Mouse (Mus musculus): ENCODE measurements around the gene Mast1.
A peak's percentile ranks its signal among the peaks of the same experiment; 100 is the strongest.

Mast1 gene

GRCm38 (mm10) chr8:84944478-84945160 lies 7.5 kb upstream of the Mast1 start:
- no peak for DNase-seq (ENCODE audit: low spot score in 2 of 2)

GRCm38 (mm10) chr8:84943699-84944098 lies 6.5 kb upstream of the Mast1 start:
- DNase-seq (ENCODE audit: low spot score in 2 of 2): no peak

GRCm38 (mm10) chr8:84937620-84938485 lies 694 bp upstream of the Mast1 start:
- DNase-seq (ENCODE audit: low spot score in 2 of 2): no peak

- DNase-seq (ENCODE audit: low spot score in 2 of 2): no peak
These were observed 858 bp downstream of the Mast1 start for GRCm38 (mm10) chr8:84936041-84936961.

DNA sequence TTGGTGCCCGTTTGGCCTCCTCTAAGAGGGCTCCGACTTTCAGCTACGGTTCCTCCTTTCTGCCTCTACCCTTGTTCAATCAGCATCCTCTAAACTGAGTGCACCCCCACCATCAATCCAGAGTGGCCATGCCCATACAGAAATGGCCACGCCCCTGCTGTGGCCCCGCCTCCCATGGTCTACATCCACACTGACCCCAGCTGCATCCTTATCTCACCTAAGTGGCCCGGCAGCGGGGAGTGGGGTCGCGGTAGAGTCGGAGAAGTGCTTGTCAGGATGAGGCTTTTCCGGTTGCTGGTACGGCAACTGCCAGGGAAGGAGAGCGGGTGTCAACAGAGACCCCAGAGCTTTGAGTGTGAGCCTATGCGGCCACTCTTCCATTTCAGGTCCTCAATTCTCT lies 1.7 kb downstream of the Mast1 start:
- no peak for DNase-seq (ENCODE audit: low spot score in 2 of 2)

DNA sequence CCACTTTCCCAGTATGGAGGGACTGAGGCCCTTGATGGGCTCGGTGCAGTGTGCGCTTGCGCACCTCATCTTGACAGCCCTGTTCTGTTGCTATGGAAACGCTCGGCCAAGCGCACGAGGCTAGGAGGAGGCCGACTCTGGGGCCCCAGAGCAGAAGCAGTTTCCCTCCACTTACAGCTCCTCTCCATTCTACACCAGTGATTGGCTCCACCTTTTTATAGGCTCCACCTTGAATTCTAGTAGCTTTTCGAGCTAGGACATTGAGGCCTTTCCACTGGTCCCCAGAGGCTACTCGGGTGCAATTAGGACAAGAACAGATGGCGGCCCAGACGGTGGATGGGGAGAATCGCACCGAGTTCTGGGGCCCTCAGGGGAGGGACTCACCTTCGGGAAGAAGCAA lies 2.3 kb downstream of the Mast1 start:
- DNase-seq (ENCODE audit: low spot score in 2 of 2): no peak

DNA sequence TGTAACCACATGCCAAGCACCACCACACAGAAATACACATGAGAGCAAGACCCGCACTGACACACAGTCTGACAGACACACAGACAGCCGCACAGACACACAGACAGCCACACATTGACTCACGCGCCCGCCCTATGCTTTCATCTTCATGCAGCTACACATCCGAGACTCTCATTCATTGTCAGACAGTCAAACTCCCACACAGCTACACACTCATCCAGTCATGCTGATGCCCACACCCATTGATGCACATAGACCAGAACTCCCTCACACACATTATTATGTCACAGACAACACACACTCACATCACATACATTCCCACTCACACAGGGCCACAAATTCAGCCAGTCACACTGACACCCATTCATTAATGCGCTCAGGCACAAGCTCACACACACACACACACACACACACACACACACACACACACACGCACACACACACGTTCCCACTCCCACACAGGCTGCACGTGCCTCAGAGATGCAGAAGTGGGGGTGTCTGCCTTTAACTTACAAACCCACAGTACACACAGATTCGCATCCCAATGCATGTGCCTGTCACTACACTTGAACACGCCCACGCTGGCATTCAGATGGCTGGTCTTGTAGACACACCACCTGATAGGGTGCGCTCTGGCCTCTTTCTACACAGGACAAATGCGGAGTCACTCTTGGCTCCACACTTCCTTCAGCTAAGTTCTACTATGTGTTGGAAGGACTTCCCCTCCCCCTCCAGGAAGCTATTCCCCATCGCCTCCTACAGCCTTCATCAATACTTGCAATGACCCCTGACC lies 3.2 kb downstream of the Mast1 start:
- DNase-seq (ENCODE audit: low spot score in 2 of 2): no peak

- no peak for DNase-seq (ENCODE audit: low spot score in 2 of 2)
These were observed 6.6 kb downstream of the Mast1 start for GRCm38 (mm10) chr8:84930582-84930981.

DNA sequence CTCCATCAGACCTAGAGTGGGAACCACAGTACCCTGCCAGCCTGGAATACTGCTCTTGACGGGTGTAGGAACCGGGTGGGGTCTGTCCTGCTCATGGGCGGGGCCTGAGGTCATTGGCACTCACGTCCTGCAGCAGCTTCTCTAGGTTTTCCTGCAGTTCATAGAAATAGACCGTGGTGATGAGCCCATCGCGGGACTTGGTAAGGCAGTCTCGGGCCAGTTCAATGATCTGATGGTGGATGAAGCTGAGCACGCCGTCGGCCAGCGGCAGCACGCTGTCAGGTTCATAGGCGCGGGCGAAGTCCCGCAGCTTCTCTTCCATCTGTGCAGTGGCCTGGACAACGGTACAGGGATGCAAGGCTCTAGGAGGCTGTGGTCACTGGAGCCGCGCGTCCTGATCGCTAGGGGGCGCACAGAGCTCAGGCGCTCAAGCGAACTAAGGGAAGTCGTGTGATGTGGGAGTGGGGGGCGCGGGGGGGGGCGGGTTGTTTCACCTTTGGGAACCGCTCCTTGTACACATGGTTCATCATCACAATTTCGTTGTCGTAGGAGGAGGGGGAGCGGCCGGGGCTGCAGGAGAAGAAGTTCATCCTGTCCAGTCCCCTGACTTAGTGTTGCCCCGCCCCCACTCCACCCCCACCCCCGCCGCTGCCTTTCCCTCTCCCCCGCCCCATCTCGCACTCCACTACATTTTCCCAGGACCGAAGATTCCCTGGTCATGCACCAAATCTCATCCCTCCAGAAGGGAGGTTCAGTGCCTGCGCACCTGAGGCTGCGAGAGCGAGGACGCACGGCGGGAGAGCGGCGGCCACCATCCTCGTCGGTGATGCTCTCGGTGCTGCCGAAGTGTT lies 8.5 kb downstream of the Mast1 start:
- DNase-seq (ENCODE audit: low spot score in 2 of 2): no peak

DNA sequence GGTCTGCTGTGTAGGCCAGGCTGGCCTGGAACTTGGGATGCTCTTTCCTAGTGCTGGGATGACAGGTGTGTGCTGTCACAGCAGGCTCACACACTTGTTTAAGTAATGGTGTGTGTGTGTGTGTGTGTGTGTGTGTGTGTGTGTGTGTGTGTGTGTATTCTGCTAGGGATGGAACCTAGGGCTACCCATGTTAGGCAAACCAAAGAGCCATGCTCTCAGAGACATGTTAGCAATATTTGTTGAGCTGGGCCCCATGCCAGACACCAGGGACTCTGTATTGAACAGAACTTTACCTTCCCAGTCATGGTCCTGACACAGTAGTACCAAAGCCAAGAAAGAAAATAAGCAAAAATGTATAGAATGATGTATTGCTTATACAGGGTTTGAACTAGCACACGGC lies 9.6 kb downstream of the Mast1 start:
- DNase-seq (ENCODE audit: low spot score in 2 of 2): no peak

DNA sequence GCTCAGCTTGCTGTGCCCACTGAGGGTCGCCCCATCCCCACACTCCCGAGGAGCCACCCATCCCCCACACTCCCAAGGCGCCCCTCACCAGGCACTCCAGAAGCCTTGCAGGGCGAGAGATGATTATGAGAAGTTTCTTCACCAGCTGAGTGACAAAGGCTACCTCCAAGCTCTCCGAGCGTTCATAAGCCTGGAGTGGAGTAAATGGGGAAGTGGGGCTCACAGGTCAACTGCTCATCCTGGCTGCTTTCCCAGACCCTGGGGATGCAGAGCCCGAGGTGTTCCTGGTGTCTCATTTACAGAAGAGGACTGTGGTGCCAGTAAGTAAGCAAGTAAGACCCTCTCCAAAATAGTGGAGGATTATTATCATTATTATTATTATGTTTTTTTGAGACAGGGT lies 11.6 kb downstream of the Mast1 start:
- no peak for DNase-seq (ENCODE audit: low spot score in 2 of 2)

DNA sequence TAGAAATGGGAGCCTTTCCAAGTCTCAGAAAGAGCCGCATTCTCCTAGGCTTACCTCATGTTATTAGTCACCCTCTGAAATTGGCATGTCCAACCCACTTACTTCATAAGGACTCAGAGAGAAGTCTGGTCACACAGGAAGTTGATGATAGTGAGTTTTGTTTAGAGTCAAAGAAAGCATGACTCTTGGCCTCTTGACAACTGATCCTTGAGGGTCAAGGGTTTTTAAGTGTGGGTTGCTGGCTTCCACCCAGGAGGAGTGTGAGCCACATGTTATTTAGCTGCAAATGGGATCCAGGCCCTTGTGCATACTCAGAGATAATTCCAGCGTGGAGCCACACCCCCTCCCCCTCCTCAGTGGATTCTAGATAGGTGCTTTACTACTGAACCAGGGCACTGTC lies 15.6 kb downstream of the Mast1 start:
- no peak for DNase-seq (ENCODE audit: low spot score in 2 of 2)

DNA sequence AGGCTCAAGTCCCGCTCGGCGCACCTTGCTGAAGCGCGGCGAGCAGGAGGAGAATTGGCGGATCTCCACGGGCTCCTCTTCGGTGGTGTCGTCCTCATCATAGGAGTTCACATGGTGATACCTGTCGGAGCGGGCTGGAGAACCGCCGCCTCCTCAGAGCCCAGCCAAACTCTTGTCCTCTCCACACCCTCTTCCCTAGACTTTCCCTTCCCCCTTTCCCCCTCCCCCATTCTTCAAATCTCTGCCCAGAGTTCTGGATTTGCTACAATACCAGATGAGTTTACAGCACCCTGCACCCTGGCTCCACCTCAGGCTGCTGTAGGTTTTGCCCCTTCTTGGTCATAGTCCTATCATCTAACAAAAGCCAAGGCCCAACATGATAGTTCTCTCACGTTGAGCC lies 18.5 kb downstream of the Mast1 start:
- no peak for DNase-seq (ENCODE audit: low spot score in 2 of 2)

GRCm38 (mm10) chr8:84917781-84918180 lies 19.4 kb downstream of the Mast1 start:
- DNase-seq (ENCODE audit: low spot score in 2 of 2): no peak

DNA sequence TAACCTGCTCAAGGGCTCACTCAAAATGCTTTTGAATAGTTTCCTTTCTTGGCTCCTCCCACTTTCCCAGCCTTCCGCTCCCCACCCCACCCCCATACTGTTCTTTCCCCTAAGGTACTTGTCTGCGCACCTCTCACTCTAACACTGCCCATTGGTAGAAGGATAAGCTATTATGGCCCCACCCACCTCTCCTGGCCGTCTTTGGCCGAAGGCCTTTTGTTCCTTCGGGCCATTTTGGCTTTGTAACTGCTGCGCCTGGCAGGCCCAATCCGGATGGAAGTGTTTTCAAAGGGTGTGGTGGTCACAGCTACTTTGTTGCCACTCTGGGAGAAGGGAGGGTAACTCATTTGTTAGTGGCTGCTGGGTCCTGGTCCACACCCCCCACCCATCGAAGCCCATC lies 21.9 kb downstream of the Mast1 start:
- DNase-seq (ENCODE audit: low spot score in 2 of 2): no peak

DNA sequence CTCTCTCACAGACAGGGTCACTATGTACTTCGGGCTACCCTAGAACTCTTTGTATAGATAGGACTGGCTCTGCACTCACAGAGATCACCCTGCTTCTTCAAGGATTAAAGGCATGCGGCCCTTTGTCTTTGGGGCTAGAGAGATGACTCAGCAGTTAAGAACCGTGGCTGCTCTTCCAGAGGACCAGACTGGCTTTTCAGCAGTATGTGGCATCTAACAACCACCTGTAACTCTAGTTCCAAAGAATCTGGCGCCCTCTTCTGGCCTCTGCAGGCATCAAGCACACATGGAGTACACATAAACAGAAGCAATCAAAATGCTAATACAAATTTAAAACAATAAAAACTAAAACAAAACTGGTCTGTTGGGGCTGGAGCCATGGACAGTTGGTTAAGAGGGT lies 23.2 kb downstream of the Mast1 start:
- no peak for DNase-seq (ENCODE audit: low spot score in 2 of 2)

GRCm38 (mm10) chr8:84913502-84913900 lies 23.7 kb downstream of the Mast1 start:
- no peak for DNase-seq (ENCODE audit: low spot score in 2 of 2)

DNA sequence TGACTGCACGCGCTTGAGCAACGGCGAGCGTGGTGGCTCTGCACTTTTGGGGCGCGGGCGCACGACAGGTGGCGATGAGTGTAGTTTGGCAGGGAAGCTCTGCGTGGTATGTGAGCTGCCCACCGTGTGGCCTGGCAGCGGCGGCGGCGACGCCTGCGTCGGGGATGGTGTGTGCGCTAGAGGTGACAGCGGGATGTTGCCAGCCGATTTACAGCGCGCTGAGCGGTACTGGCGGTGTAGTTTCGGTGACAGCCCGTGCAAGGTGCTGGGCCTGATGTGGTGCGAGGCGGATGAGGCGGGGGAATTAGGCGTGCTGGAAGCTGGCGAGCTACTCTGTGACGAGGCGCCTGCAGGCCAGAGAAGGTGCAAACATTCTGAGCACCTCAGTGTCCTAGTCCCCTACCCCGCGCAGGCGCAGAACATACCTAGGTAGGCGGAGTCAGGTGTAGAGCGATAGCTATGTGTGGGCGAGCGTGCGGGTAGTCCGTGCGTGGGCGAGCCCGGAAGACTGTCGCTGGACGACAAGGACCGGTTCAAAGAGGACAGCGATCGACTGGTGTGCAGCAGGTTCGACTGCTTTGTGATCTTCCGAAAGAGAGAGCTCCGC lies 24.2 kb downstream of the Mast1 start:
- DNase-seq (ENCODE audit: low spot score in 2 of 2): peak in 1 of 2 experiments; percentile 64

DNA sequence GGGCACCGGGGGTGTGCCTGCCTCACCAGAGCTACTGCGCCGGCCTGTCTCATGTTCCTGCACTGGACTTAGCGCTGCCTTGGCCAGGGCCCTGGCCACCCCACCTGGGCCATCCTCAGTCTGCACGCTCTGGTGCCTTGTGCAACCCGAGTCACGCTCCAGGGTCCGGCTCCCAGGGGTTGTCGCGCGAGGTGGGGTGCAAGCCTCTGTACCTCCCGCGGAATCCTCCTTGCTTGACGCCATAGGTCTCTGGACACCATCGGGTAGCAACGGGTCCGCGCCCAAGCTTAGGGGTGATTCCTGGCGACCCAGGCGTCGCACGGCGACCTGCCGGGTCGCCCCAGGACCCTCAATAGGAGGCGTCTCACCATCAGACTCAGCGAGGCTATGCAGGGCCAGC lies 24.8 kb downstream of the Mast1 start:
- no peak for DNase-seq (ENCODE audit: low spot score in 2 of 2)

DNA sequence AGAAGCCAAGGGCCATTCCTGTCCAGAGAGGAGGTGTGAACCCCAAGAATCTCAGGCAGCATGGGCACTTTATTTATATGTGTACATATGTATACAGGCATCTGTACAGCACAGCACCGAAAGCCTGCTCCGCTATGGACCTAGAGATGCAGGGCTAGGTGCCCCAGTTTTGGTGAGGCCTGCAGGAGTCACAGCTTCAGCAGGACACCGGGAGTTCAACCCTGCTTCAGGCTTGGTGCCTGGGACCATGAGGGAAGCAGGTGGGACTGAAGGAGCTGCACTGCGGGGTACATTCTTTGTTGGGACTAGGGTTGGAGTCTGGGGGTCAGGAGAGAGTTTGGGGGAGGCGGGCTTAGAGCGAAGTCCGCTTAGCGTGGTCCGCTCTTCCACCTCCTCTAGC lies 25.3 kb downstream of the Mast1 start:
- no peak for DNase-seq (ENCODE audit: low spot score in 2 of 2)
